Mouse (Mus musculus): ENCODE measurements around the gene Palm3.

The Palm3 gene

GRCm38 (mm10) chr8:84023631-84024030 is 2.4 kb downstream of the Palm3 start:
- no peak for DNase-seq (ENCODE audit: low spot score in 2 of 2)

- no peak for DNase-seq (ENCODE audit: low spot score in 2 of 2)
Measured at GRCm38 (mm10) chr8:84024171-84024570, 2.9 kb downstream of the Palm3 start.

GRCm38 (mm10) chr8:84025863-84026262 is 4.6 kb downstream of the Palm3 start:
- DNase-seq (ENCODE audit: low spot score in 2 of 2), result no peak

- DNase-seq (ENCODE audit: low spot score in 2 of 2), result no peak
Measured at GRCm38 (mm10) chr8:84027449-84027848, 6.2 kb downstream of the Palm3 start.

- DNase-seq (ENCODE audit: low spot score in 2 of 2), result no peak
Measured at GRCm38 (mm10) chr8:84029272-84029671, 8.0 kb downstream of the Palm3 start.

GRCm38 (mm10) chr8:84032777-84033176 is 11.5 kb downstream of the Palm3 start:
- DNase-seq (ENCODE audit: low spot score in 2 of 2), result no peak

GRCm38 (mm10) chr8:84038015-84038414 is 16.7 kb downstream of the Palm3 start:
- DNase-seq (ENCODE audit: low spot score in 2 of 2), result no peak

GRCm38 (mm10) chr8:84039050-84039449 is 17.8 kb downstream of the Palm3 start:
- DNase-seq (ENCODE audit: low spot score in 2 of 2), result peak; percentile 40 to 71

- peak in 1 of 2 experiments; percentile 37 for DNase-seq (ENCODE audit: low spot score in 2 of 2)
Measured at GRCm38 (mm10) chr8:84042066-84042947, 21.0 kb downstream of the Palm3 start, which contains the start of gene Il27ra. Gene Il27ra, minus strand, starts transcription at chr8:84042589.

- DNase-seq (ENCODE audit: low spot score in 2 of 2), result no peak
Measured at GRCm38 (mm10) chr8:84042948-84043342, 21.7 kb downstream of the Palm3 start.

GRCm38 (mm10) chr8:84044103-84044502 is 22.8 kb downstream of the Palm3 start:
- no peak for DNase-seq (ENCODE audit: low spot score in 2 of 2)

GRCm38 (mm10) chr8:84044900-84045299 is 23.6 kb downstream of the Palm3 start, which contains the start of gene Rln3:
Gene Rln3, minus strand, starts transcription at chr8:84045000.
- DNase-seq (ENCODE audit: low spot score in 2 of 2), result no peak

- no peak for DNase-seq (ENCODE audit: low spot score in 2 of 2)
Measured at GRCm38 (mm10) chr8:84046505-84046904, 25.2 kb downstream of the Palm3 start.

GRCm38 (mm10) chr8:84048171-84048570 is 26.9 kb downstream of the Palm3 start:
- no peak for DNase-seq (ENCODE audit: low spot score in 2 of 2)

GRCm38 (mm10) chr8:84052746-84053145 is 31.5 kb downstream of the Palm3 start:
- no peak for DNase-seq (ENCODE audit: low spot score in 2 of 2)

- no peak for DNase-seq (ENCODE audit: low spot score in 2 of 2)
Measured at GRCm38 (mm10) chr8:84053229-84053628, 32.0 kb downstream of the Palm3 start.

GRCm38 (mm10) chr8:84057827-84058226 is 36.6 kb downstream of the Palm3 start:
- no peak for DNase-seq (ENCODE audit: low spot score in 2 of 2)

- DNase-seq (ENCODE audit: low spot score in 2 of 2), result no peak
Measured at GRCm38 (mm10) chr8:84059226-84059625, 38.0 kb downstream of the Palm3 start.

GRCm38 (mm10) chr8:84060245-84060644 is 39.0 kb downstream of the Palm3 start:
- no peak for DNase-seq (ENCODE audit: low spot score in 2 of 2)

GRCm38 (mm10) chr8:84063861-84064610 is 42.8 kb downstream of the Palm3 start:
- DNase-seq (ENCODE audit: low spot score in 2 of 2), result no peak

- no peak for DNase-seq (ENCODE audit: low spot score in 2 of 2)
Measured at GRCm38 (mm10) chr8:84065037-84065436, 43.8 kb downstream of the Palm3 start, which contains the start of gene Gm10643. Gene Gm10643, minus strand, starts transcription at chr8:84065137.

- no peak for DNase-seq (ENCODE audit: low spot score in 2 of 2)
Measured at GRCm38 (mm10) chr8:84065457-84066072, 44.3 kb downstream of the Palm3 start.

Measured in frontal cortex, postnatal 14 days (tissue).